Mouse (Mus musculus) cortical plate, adult 2 months (tissue): ENCODE data around the gene Rhbg.

Experiments used
- CTCF ChIP-seq: fragments of 200-500 bp; IDR thresholded peaks from 2 replicates; pipeline ENCODE4 v1.5.1; 2011; ENCODE audit warnings: mild to moderate bottlenecking, control low read depth, low read length; ENCODE audit not compliant: insufficient read depth; ENCODE audit errors: extremely low read depth
- POLR2A ChIP-seq: fragments of 200-500 bp; IDR thresholded peaks from 2 replicates; pipeline ENCODE4 v1.6.1; 2011; ENCODE audit warnings: mild to moderate bottlenecking, low read length, control low read depth; ENCODE audit not compliant: insufficient read depth; ENCODE audit errors: extremely low read depth

DNA sequence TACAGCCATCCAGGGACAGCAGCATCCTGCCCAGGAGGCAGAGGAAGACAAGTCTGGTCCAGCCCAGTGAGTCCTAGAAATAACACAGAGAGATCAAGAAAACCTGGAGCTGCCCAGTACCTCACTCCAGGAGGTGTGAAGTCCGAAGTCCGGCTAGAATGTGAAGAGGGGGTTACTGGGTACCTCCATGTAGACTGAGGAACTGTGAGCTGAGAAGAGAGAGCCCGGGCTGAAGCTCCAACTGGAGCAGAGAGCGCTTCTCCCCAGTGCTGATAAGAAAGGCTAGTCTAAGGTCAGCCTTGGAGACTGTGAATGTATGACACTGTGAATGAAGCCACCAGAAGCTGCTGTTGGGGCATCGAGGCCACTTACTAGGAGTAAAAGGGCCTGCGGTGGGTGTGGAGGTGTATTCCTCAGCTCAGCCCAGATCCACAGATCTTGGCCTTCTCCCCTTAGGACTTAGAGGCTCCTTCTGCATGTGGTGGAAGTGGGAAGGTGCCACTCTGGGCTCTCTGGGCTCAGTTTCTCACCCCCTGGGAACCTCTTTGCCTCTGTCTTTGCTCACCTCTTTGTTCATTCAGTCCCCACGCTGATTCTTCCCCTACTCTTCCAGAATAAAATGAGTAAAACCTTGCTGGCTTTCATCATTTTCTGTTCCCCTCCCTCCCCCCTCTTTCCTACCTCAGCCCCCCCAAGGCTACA is 50.4 kb downstream of the Rhbg start:
- no peak for TF ChIP-seq POLR2A
- TF ChIP-seq CTCF: no peak
